Comparison of ENCODE assay signal across 35 mouse cellular contexts in genomic region chr11:55320990-55321389, GRCm38 (mm10). TPM values are rescaled to one million over a fixed set of nuclear protein-coding genes. Genes with fewer than 3 reads are reported as not detected.
"Had no signal": no experiment of that assay in that cellular context is flagged by ENCODE, and none has a peak within 500 bp of the region (broad histone marks: within the 10 kb centered on the region; RNA-seq: fewer than 3 reads in every experiment).

No protein-coding gene starts in this region.

- H3K9me3 ChIP-seq: heart, embryonic 12.5 days; heart, embryonic 13.5 days; heart, embryonic 15.5 days; hindbrain, embryonic 10.5 days; hindbrain, embryonic 12.5 days; hindbrain, embryonic 13.5 days; hindbrain, embryonic 15.5 days; intestine, embryonic 15.5 days; kidney, embryonic 15.5 days had no signal

- DNase-seq: heart, postnatal 10 days; heart, postnatal 14 days; heart, postnatal 36 days; heart, postnatal 4 days; kidney, adult 11 months; kidney, adult 18-20 months; kidney, adult 2 months; kidney, adult 8-10 months; kidney, adult 9 months; kidney, postnatal 10 days; kidney, postnatal 14 days; kidney, postnatal 25 days; kidney, postnatal 36 days; kidney, postnatal 4 days; layer of hippocampus, adult 9-11 months; layer of hippocampus, postnatal 36 days had no signal

- H3K4me3 ChIP-seq: heart, embryonic 12.5 days; heart, embryonic 13.5 days; heart, embryonic 15.5 days; hindbrain, embryonic 10.5 days; hindbrain, embryonic 12.5 days; hindbrain, embryonic 13.5 days; hindbrain, embryonic 15.5 days; intestine, embryonic 15.5 days; kidney, embryonic 15.5 days; layer of hippocampus, adult 2 months; left cerebral cortex, adult 2 months had no signal

- H3K27ac ChIP-seq: heart, embryonic 13.5 days; heart, embryonic 15.5 days; hindbrain, embryonic 10.5 days; hindbrain, embryonic 12.5 days; hindbrain, embryonic 13.5 days; hindbrain, embryonic 14.5 days; hindbrain, embryonic 15.5 days; hindbrain, postnatal 0 days; intestine, embryonic 15.5 days; kidney, embryonic 15.5 days; kidney, postnatal 0 days; layer of hippocampus, adult 2 months; left cerebral cortex, adult 2 months had no signal

- H3K36me3 ChIP-seq: heart, embryonic 12.5 days; heart, embryonic 13.5 days; heart, embryonic 15.5 days; hindbrain, embryonic 10.5 days; hindbrain, embryonic 12.5 days; hindbrain, embryonic 13.5 days; hindbrain, embryonic 15.5 days; intestine, embryonic 15.5 days; kidney, embryonic 15.5 days had no signal

- H3K4me1 ChIP-seq: hindbrain, embryonic 10.5 days; hindbrain, embryonic 12.5 days; hindbrain, embryonic 13.5 days; hindbrain, embryonic 15.5 days; intestine, embryonic 15.5 days had no signal

- H3K27me3 ChIP-seq: heart, embryonic 13.5 days; heart, embryonic 15.5 days; hindbrain, embryonic 12.5 days; hindbrain, embryonic 13.5 days; hindbrain, embryonic 15.5 days; intestine, embryonic 15.5 days; kidney, embryonic 15.5 days had no signal

- ATAC-seq: hindbrain, embryonic 16.5 days; hindbrain, postnatal 0 days; inflammation-experienced regulatory T-cells, adult 6 months; intestine, embryonic 15.5 days; intestine, embryonic 16.5 days; intestine, postnatal 0 days had no signal

RNA-seq across cellular contexts. Expression of gene Fat2, which starts 15.4 kb away (rescaled TPM):
- polyA plus RNA-seq: heart, embryonic 12.5 days; heart, embryonic 14.5 days; inflammation-experienced regulatory T-cells, adult 6 months; intestine, postnatal 0 days had no signal
